Mouse (Mus musculus) R1 (cell line): ENCODE measurements around the gene Epyc.
"Not testable (repeated sequence)": the region's sequence is repeated elsewhere in the genome, so short reads cannot be mapped to it uniquely, and the experiment has no call there.

Experiments
- DNase-seq: peaks from one replicate; pipeline ENCODE4 v3.0.0-alpha.2; 2018; ENCODE audit warnings: low read depth, low spot score

The Epyc gene

GRCm38 (mm10) chr10:97714584-97714983, 70.7 kb downstream of the Epyc start:
- DNase-seq = no peak

GRCm38 (mm10) chr10:97715289-97715906, 71.5 kb downstream of the Epyc start:
- DNase-seq = no peak

- no peak for DNase-seq
These were observed 73.4 kb downstream of the Epyc start for GRCm38 (mm10) chr10:97717233-97717632.

GRCm38 (mm10) chr10:97718021-97718420, 74.2 kb downstream of the Epyc start:
- no peak for DNase-seq

- no peak for DNase-seq
These were observed 76.8 kb downstream of the Epyc start for GRCm38 (mm10) chr10:97720625-97721024.

GRCm38 (mm10) chr10:97722709-97723108, 78.8 kb downstream of the Epyc start:
- DNase-seq = no peak

- DNase-seq = no peak
These were observed 82.1 kb downstream of the Epyc start for GRCm38 (mm10) chr10:97725929-97726328.

- not testable (repeated sequence) for DNase-seq
These were observed 82.8 kb downstream of the Epyc start, which contains the start of gene C030005K15Rik for GRCm38 (mm10) chr10:97726655-97727054. C030005K15Rik (minus strand) TSS chr10:97726755.
